Mouse (Mus musculus) heart, adult 2 months (tissue): Measurements from ENCODE around the gene Grap2.

ENCODE experiments used
- CTCF ChIP-seq: fragments of 200-600 bp; IDR thresholded peaks from 2 replicates; pipeline ENCODE4 v1.8.1; 2022; ENCODE audit warnings: antibody characterized with exemption, mild to moderate bottlenecking, moderate library complexity
- POLR2A ChIP-seq: fragments of 200-500 bp; IDR thresholded peaks from 2 replicates; pipeline ENCODE4 v1.6.1; 2011; ENCODE audit warnings: mild to moderate bottlenecking, low read depth, low read length, control low read depth; ENCODE audit not compliant: insufficient read depth

- TF ChIP-seq POLR2A (no peak), CTCF (no peak)
Measured at GRCm38 (mm10) chr15:80536051-80536450, 36.3 kb upstream of the Grap2 start.
